ENCODE assay signal across 8 mouse cellular contexts in genomic region chr4:150465759-150466158, GRCm38 (mm10).
DNase-seq lines count a peak whose midpoint lies in the region; ATAC-seq and TF ChIP-seq lines count a peak whose summit lies in the region.

No protein-coding gene starts in this region.

- H3K79me2 ChIP-seq in CH12.LX (replicated peaks; ENCODE audit: control insufficient read depth, extremely low read depth, insufficient read depth, poor library complexity, severe bottlenecking), result peaks cover 6% of the 10 kb centered on the region

- in situ Hi-C loops in CH12.LX (cut with MboI; ENCODE audit: low pct_ligation_motif_present, low pct_unique_long_range_greater_than_20kb, low sequenced_read_pairs), result loop anchor here (10.0 kb wide), 1 partner anchor 201 kb away; no protein-coding TSS in a partner anchor

- H3K4me3 ChIP-seq in forebrain, embryonic 14.5 days (ENCODE audit: low read depth, low read length), result no peak overlapping the region
- H3K4me3 ChIP-seq in forebrain, embryonic 16.5 days (replicated peaks; ENCODE audit: low read length), result no peak overlapping the region
- H3K4me3 ChIP-seq in CH12.LX (replicated peaks in 1 of 3; ENCODE audit: low read depth in 2 of 3, low read length in 2 of 3, poor library complexity in 1 of 3), result no peak overlapping the region

- no peaks in the 10 kb centered on the region for H3K9me3 ChIP-seq in forebrain, embryonic 14.5 days (replicated peaks; ENCODE audit: control insufficient read depth, low read length)
- no peaks in the 10 kb centered on the region for H3K9me3 ChIP-seq in forebrain, embryonic 16.5 days (ENCODE audit: control insufficient read depth, low read length)
- H3K9me3 ChIP-seq in CH12.LX (replicated peaks; ENCODE audit: low read length), result no peaks in the 10 kb centered on the region

- no peak overlapping the region for H3K9ac ChIP-seq in forebrain, embryonic 14.5 days (ENCODE audit: low read length)
- H3K9ac ChIP-seq in forebrain, embryonic 16.5 days (replicated peaks; ENCODE audit: low read depth, low read length), result no peak overlapping the region
- no peak overlapping the region for H3K9ac ChIP-seq in CH12.LX (ENCODE audit: insufficient read depth, low read depth)

- ATAC-seq in forebrain, embryonic 14.5 days, result 0 out of 2 replicates have a peak, but pooled peaks have one; percentile 19
- no peak for ATAC-seq in forebrain, embryonic 16.5 days

- no peaks in the 10 kb centered on the region for H3K27me3 ChIP-seq in forebrain, embryonic 14.5 days (replicated peaks; ENCODE audit: control insufficient read depth, insufficient read depth, low read length)
- H3K27me3 ChIP-seq in forebrain, embryonic 16.5 days (replicated peaks; ENCODE audit: control insufficient read depth, insufficient read depth, low read length), result no peaks in the 10 kb centered on the region
- H3K27me3 ChIP-seq in CH12.LX (replicated peaks), result no peaks in the 10 kb centered on the region

- peak; percentile 77 for DNase-seq in forebrain, embryonic 14.5 days (ENCODE audit: low spot score)
- DNase-seq in CH12.LX (ENCODE audit: extremely low read depth), result peak; percentile 74
- DNase-seq in c-Kit-positive CD71-positive TER-119-negative erythroid progenitor cells, embryonic 14.5 days (ENCODE audit: low read depth), result peak; percentile 80
- peak; percentile 63 for DNase-seq in gastrocnemius, postnatal 10 days
- DNase-seq in layer of hippocampus, adult 8-10 months (ENCODE audit: low spot score in 2 of 2), result peak; percentile 34 to 54
- DNase-seq in lung, postnatal 25 days (ENCODE audit: low spot score), result peak; percentile 73
- peak; percentile 39 to 76 for DNase-seq in spleen, postnatal 10 days (ENCODE audit: low spot score in 2 of 2)

- dilution Hi-C loops in CH12.LX (cut with MboI; ENCODE audit: extremely low pct_ligation_motif_present, extremely low pct_unique_long_range_greater_than_20kb, low sequenced_read_pairs), result no loop called here

- peak; percentile 96 for TF ChIP-seq RAD21 in CH12.LX (IDR thresholded peaks at IDR 0.05; ENCODE audit: low read depth, low read length)

- peaks cover 22% of the 10 kb centered on the region for H3K4me1 ChIP-seq in forebrain, embryonic 14.5 days (ENCODE audit: control insufficient read depth, insufficient read depth, low read length)
- peaks cover 20% of the 10 kb centered on the region for H3K4me1 ChIP-seq in forebrain, embryonic 16.5 days (replicated peaks; ENCODE audit: control insufficient read depth, insufficient read depth, low read length)
- H3K4me1 ChIP-seq in CH12.LX (ENCODE audit: control insufficient read depth in 1 of 2, insufficient read depth in 2 of 2), result peaks cover 2 to 42% of the 10 kb centered on the region in 2 experiments

- H3K27ac ChIP-seq in forebrain, embryonic 14.5 days (ENCODE audit: low read depth, low read length), result no peak overlapping the region
- no peak overlapping the region for H3K27ac ChIP-seq in forebrain, embryonic 16.5 days (ENCODE audit: low read length)
- H3K27ac ChIP-seq in CH12.LX (ENCODE audit: insufficient read depth, low read depth), result no peak overlapping the region

- peak; percentile 62 to 95; a peak in 3 of 4 replicates for TF ChIP-seq CTCF in CH12.LX (conservative IDR thresholded peaks at IDR 0.05 in 1 of 2, IDR thresholded peaks at IDR 0.05 in 1 of 2; ENCODE audit: low read depth in 2 of 2, low read length in 2 of 2)

- no peak for TF ChIP-seq EP300 in CH12.LX (IDR thresholded peaks at IDR 0.05; ENCODE audit: low read length)

- no peak overlapping the region for H3K4me2 ChIP-seq in forebrain, embryonic 14.5 days (ENCODE audit: low read length)
- H3K4me2 ChIP-seq in forebrain, embryonic 16.5 days (ENCODE audit: low read length), result no peak overlapping the region
- H3K4me2 ChIP-seq in CH12.LX (ENCODE audit: insufficient read depth, low read depth, poor library complexity, severe bottlenecking), result no peak overlapping the region

- no peak for TF ChIP-seq POLR2A in CH12.LX (IDR thresholded peaks at IDR 0.05; ENCODE audit: low read depth, low read length)

- peaks cover 4% of the 10 kb centered on the region; the same call in 1 of the 2 replicates for H3K36me3 ChIP-seq in forebrain, embryonic 14.5 days (ENCODE audit: control insufficient read depth, insufficient read depth, low read length)
- H3K36me3 ChIP-seq in forebrain, embryonic 16.5 days (ENCODE audit: control insufficient read depth, insufficient read depth), result no peaks in the 10 kb centered on the region
- H3K36me3 ChIP-seq in CH12.LX (replicated peaks in 1 of 2; ENCODE audit: control insufficient read depth in 1 of 2, insufficient read depth in 1 of 2, low read length in 1 of 2), result peaks cover 10 to 46% of the 10 kb centered on the region in 2 experiments

- WGBS in forebrain, embryonic 14.5 days, result 44% methylated on average over 4 of the region's 4 CpGs
- 46% methylated on average over 4 of the region's 4 CpGs for WGBS in forebrain, embryonic 16.5 days

TF ChIP-seq in CH12.LX, 34 proteins besides CTCF, POLR2A, EP300 and RAD21:
- 0 out of 2 replicates have a peak, but pooled peaks have one; percentile 9 for TF ChIP-seq IRF4 (IDR thresholded peaks at IDR 0.05; ENCODE audit: low read depth, low read length)
- peak; percentile 97 for TF ChIP-seq SMC3 (IDR thresholded peaks at IDR 0.05; ENCODE audit: low read depth, low read length)
- peak; percentile 50; the same call in 1 of the 2 replicates for TF ChIP-seq ZNF384 (IDR thresholded peaks at IDR 0.05; ENCODE audit: low read depth, low read length)
- no peak for TF ChIP-seq PAX5 (IDR thresholded peaks at IDR 0.05; ENCODE audit: low read length)
- TF ChIP-seq UBTF (IDR thresholded peaks at IDR 0.05; ENCODE audit: low read depth, low read length), result no peak
- TF ChIP-seq SIN3A (IDR thresholded peaks at IDR 0.05; ENCODE audit: low read length), result 0 out of 2 replicates have a peak, but pooled peaks have one; percentile 22
- TF ChIP-seq ZC3H11A (IDR thresholded peaks at IDR 0.05; ENCODE audit: low read depth, low read length), result peak; percentile 86
